Mouse (Mus musculus): ENCODE measurements around the gene Best3.

Gene Best3

GRCm38 (mm10) chr10:117064076-117064475, 78.0 kb downstream of the Best3 start:
- in situ Hi-C loops (cut with MboI; ENCODE audit: low pct_unique_long_range_greater_than_20kb in 1 of 2, low sequenced_read_pairs in 2 of 2, unreplicated experiment in 1 of 2), result loop anchor here in 1 of 2 experiments (25.0 kb wide), 1 partner anchor 623 kb away; no protein-coding TSS in a partner anchor

- in situ Hi-C loops (cut with MboI; ENCODE audit: low pct_unique_long_range_greater_than_20kb in 1 of 2, low sequenced_read_pairs in 2 of 2, unreplicated experiment in 1 of 2), result loop anchor here in 1 of 2 experiments (25.0 kb wide), 1 partner anchor 618 kb away; no protein-coding TSS in a partner anchor
Measured at GRCm38 (mm10) chr10:117069109-117069508, 83.0 kb downstream of the Best3 start.

- in situ Hi-C loops (cut with MboI; ENCODE audit: low pct_unique_long_range_greater_than_20kb in 1 of 2, low sequenced_read_pairs in 2 of 2, unreplicated experiment in 1 of 2), result loop anchor here in 1 of 2 experiments (25.0 kb wide), 1 partner anchor 615 kb away; no protein-coding TSS in a partner anchor
Measured at GRCm38 (mm10) chr10:117072191-117072888, 86.2 kb downstream of the Best3 start.

- in situ Hi-C loops (cut with MboI; ENCODE audit: low pct_unique_long_range_greater_than_20kb in 1 of 2, low sequenced_read_pairs in 2 of 2, unreplicated experiment in 1 of 2), result loop anchor here in 1 of 2 experiments (25.0 kb wide), 1 partner anchor 614 kb away; no protein-coding TSS in a partner anchor
Measured at GRCm38 (mm10) chr10:117073176-117073575, 87.1 kb downstream of the Best3 start.

All from mouse embryonic stem cell (cell line).